Mouse (Mus musculus): ENCODE measurements around the gene Ppp4r1. TPM values are rescaled to one million over a fixed set of nuclear protein-coding genes. Genes with fewer than 3 reads are reported as not detected.

The Ppp4r1 gene
- polyA plus RNA-seq, 1 experiment from 2014 or later: 47.8 TPM

- Histone ChIP-seq H3K4me3 (replicated peaks; ENCODE audit: low read length) (no peak overlapping the region), H3K27me3 (replicated peaks; ENCODE audit: control insufficient read depth, insufficient read depth, low read length) (no peaks in the 10 kb centered on the region), H3K36me3 (ENCODE audit: control insufficient read depth, insufficient read depth) (peaks cover 52% of the 10 kb centered on the region), H3K27ac (ENCODE audit: low read length) (no peak overlapping the region), H3K9ac (replicated peaks; ENCODE audit: low read depth, low read length) (no peak overlapping the region), H3K9me3 (ENCODE audit: control insufficient read depth, low read length) (no peaks in the 10 kb centered on the region), H3K4me2 (ENCODE audit: low read length) (no peak overlapping the region), H3K4me1 (replicated peaks; ENCODE audit: control insufficient read depth, insufficient read depth, low read length) (no peaks in the 10 kb centered on the region)
- WGBS: 87% methylated on average over 3 of the region's 3 CpGs
- no peak for ATAC-seq
These were observed 54.4 kb downstream of the Ppp4r1 start for GRCm38 (mm10) chr17:65836746-65837145.

- no peak overlapping the region for H3K4me2 ChIP-seq (ENCODE audit: low read length)
- H3K27me3 ChIP-seq (replicated peaks; ENCODE audit: control insufficient read depth, insufficient read depth, low read length): no peaks in the 10 kb centered on the region
- no peaks in the 10 kb centered on the region for H3K4me1 ChIP-seq (replicated peaks; ENCODE audit: control insufficient read depth, insufficient read depth, low read length)
- no peak for ATAC-seq
- H3K27ac ChIP-seq (ENCODE audit: low read length): no peak overlapping the region
- H3K9ac ChIP-seq (replicated peaks; ENCODE audit: low read depth, low read length): no peak overlapping the region
- H3K36me3 ChIP-seq (ENCODE audit: control insufficient read depth, insufficient read depth): peaks cover 48% of the 10 kb centered on the region
- no peak overlapping the region for H3K4me3 ChIP-seq (replicated peaks; ENCODE audit: low read length)
- H3K9me3 ChIP-seq (ENCODE audit: control insufficient read depth, low read length): no peaks in the 10 kb centered on the region
- WGBS: 71% methylated on average over 7 of the region's 7 CpGs
These were observed 57.3 kb downstream of the Ppp4r1 start for GRCm38 (mm10) chr17:65839541-65840256.

GRCm38 (mm10) chr17:65842669-65843381 is 60.5 kb downstream of the Ppp4r1 start:
- H3K36me3 ChIP-seq (ENCODE audit: control insufficient read depth, insufficient read depth): peaks cover 28% of the 10 kb centered on the region
- 87% methylated on average over 10 of the region's 10 CpGs for WGBS
- H3K27ac ChIP-seq (ENCODE audit: low read length): no peak overlapping the region
- H3K4me3 ChIP-seq (replicated peaks; ENCODE audit: low read length): no peak overlapping the region
- H3K9ac ChIP-seq (replicated peaks; ENCODE audit: low read depth, low read length): no peak overlapping the region
- no peak overlapping the region for H3K4me2 ChIP-seq (ENCODE audit: low read length)
- H3K9me3 ChIP-seq (ENCODE audit: control insufficient read depth, low read length): no peaks in the 10 kb centered on the region
- no peaks in the 10 kb centered on the region for H3K27me3 ChIP-seq (replicated peaks; ENCODE audit: control insufficient read depth, insufficient read depth, low read length)
- ATAC-seq: no peak
- H3K4me1 ChIP-seq (replicated peaks; ENCODE audit: control insufficient read depth, insufficient read depth, low read length): no peaks in the 10 kb centered on the region

GRCm38 (mm10) chr17:65845423-65845822 is 63.0 kb downstream of the Ppp4r1 start:
- ATAC-seq: no peak
- peaks cover 3% of the 10 kb centered on the region; the same call in 1 of the 2 replicates for H3K4me1 ChIP-seq (replicated peaks; ENCODE audit: control insufficient read depth, insufficient read depth, low read length)
- no peaks in the 10 kb centered on the region for H3K9me3 ChIP-seq (ENCODE audit: control insufficient read depth, low read length)
- H3K4me2 ChIP-seq (ENCODE audit: low read length): no peak overlapping the region
- no peak overlapping the region for H3K27ac ChIP-seq (ENCODE audit: low read length)
- 89% methylated on average over 6 of the region's 6 CpGs for WGBS
- H3K4me3 ChIP-seq (replicated peaks; ENCODE audit: low read length): no peak overlapping the region
- H3K9ac ChIP-seq (replicated peaks; ENCODE audit: low read depth, low read length): no peak overlapping the region
- no peaks in the 10 kb centered on the region for H3K27me3 ChIP-seq (replicated peaks; ENCODE audit: control insufficient read depth, insufficient read depth, low read length)
- H3K36me3 ChIP-seq (ENCODE audit: control insufficient read depth, insufficient read depth): peaks cover 28% of the 10 kb centered on the region

GRCm38 (mm10) chr17:65847694-65848449 is 65.5 kb downstream of the Ppp4r1 start:
- peak; percentile 47 for ATAC-seq
- Histone ChIP-seq H3K27me3 (replicated peaks; ENCODE audit: control insufficient read depth, insufficient read depth, low read length) (no peaks in the 10 kb centered on the region), H3K36me3 (ENCODE audit: control insufficient read depth, insufficient read depth) (peaks cover 23% of the 10 kb centered on the region), H3K4me2 (ENCODE audit: low read length) (no peak overlapping the region), H3K4me1 (replicated peaks; ENCODE audit: control insufficient read depth, insufficient read depth, low read length) (peaks cover 3% of the 10 kb centered on the region; the same call in 1 of the 2 replicates), H3K27ac (ENCODE audit: low read length) (no peak overlapping the region), H3K9ac (replicated peaks; ENCODE audit: low read depth, low read length) (no peak overlapping the region), H3K9me3 (ENCODE audit: control insufficient read depth, low read length) (no peaks in the 10 kb centered on the region), H3K4me3 (replicated peaks; ENCODE audit: low read length) (no peak overlapping the region)
- WGBS: 65% methylated on average over 11 of the region's 11 CpGs

- Histone ChIP-seq H3K27me3 (replicated peaks; ENCODE audit: control insufficient read depth, insufficient read depth, low read length) (no peaks in the 10 kb centered on the region), H3K36me3 (ENCODE audit: control insufficient read depth, insufficient read depth) (peaks cover 23% of the 10 kb centered on the region), H3K4me2 (ENCODE audit: low read length) (no peak overlapping the region), H3K27ac (ENCODE audit: low read length) (no peak overlapping the region), H3K9ac (replicated peaks; ENCODE audit: low read depth, low read length) (no peak overlapping the region), H3K4me3 (replicated peaks; ENCODE audit: low read length) (no peak overlapping the region), H3K4me1 (replicated peaks; ENCODE audit: control insufficient read depth, insufficient read depth, low read length) (peaks cover 3% of the 10 kb centered on the region; the same call in 1 of the 2 replicates), H3K9me3 (ENCODE audit: control insufficient read depth, low read length) (no peaks in the 10 kb centered on the region)
- WGBS: 92% methylated on average over 17 of the region's 17 CpGs
- no peak for ATAC-seq
These were observed 68.1 kb downstream of the Ppp4r1 start for GRCm38 (mm10) chr17:65850487-65850886.

- H3K27me3 ChIP-seq (replicated peaks; ENCODE audit: control insufficient read depth, insufficient read depth, low read length): no peaks in the 10 kb centered on the region
- WGBS: 91% methylated on average over 6 of the region's 6 CpGs
- ATAC-seq: no peak
- H3K27ac ChIP-seq (ENCODE audit: low read length): no peak overlapping the region
- H3K36me3 ChIP-seq (ENCODE audit: control insufficient read depth, insufficient read depth): peaks cover 24% of the 10 kb centered on the region
- H3K4me3 ChIP-seq (replicated peaks; ENCODE audit: low read length): no peak overlapping the region
- no peak overlapping the region for H3K4me2 ChIP-seq (ENCODE audit: low read length)
- H3K9me3 ChIP-seq (ENCODE audit: control insufficient read depth, low read length): no peaks in the 10 kb centered on the region
- no peak overlapping the region for H3K9ac ChIP-seq (replicated peaks; ENCODE audit: low read depth, low read length)
- H3K4me1 ChIP-seq (replicated peaks; ENCODE audit: control insufficient read depth, insufficient read depth, low read length): peaks cover 3% of the 10 kb centered on the region; the same call in 1 of the 2 replicates
These were observed 69.4 kb downstream of the Ppp4r1 start for GRCm38 (mm10) chr17:65851749-65852148.

- H3K4me1 ChIP-seq (replicated peaks; ENCODE audit: control insufficient read depth, insufficient read depth, low read length): no peaks in the 10 kb centered on the region
- H3K4me3 ChIP-seq (replicated peaks; ENCODE audit: low read length): no peak overlapping the region
- H3K9ac ChIP-seq (replicated peaks; ENCODE audit: low read depth, low read length): no peak overlapping the region
- peaks cover 31% of the 10 kb centered on the region for H3K36me3 ChIP-seq (ENCODE audit: control insufficient read depth, insufficient read depth)
- H3K27me3 ChIP-seq (replicated peaks; ENCODE audit: control insufficient read depth, insufficient read depth, low read length): no peaks in the 10 kb centered on the region
- ATAC-seq: no peak
- no peak overlapping the region for H3K4me2 ChIP-seq (ENCODE audit: low read length)
- H3K9me3 ChIP-seq (ENCODE audit: control insufficient read depth, low read length): no peaks in the 10 kb centered on the region
- H3K27ac ChIP-seq (ENCODE audit: low read length): no peak overlapping the region
- 93% methylated on average over 6 of the region's 6 CpGs for WGBS
These were observed 71.0 kb downstream of the Ppp4r1 start for GRCm38 (mm10) chr17:65853326-65853725.

GRCm38 (mm10) chr17:65854006-65854405 is 71.6 kb downstream of the Ppp4r1 start:
- WGBS: 90% methylated on average over 4 of the region's 4 CpGs

More at GRCm38 (mm10) chr17:65854006-65854405, 71.6 kb downstream of the Ppp4r1 start:
- Histone ChIP-seq H3K9ac (replicated peaks; ENCODE audit: low read depth, low read length) (no peak overlapping the region), H3K4me1 (replicated peaks; ENCODE audit: control insufficient read depth, insufficient read depth, low read length) (no peaks in the 10 kb centered on the region), H3K27ac (ENCODE audit: low read length) (no peak overlapping the region), H3K4me2 (ENCODE audit: low read length) (no peak overlapping the region), H3K4me3 (replicated peaks; ENCODE audit: low read length) (no peak overlapping the region), H3K36me3 (ENCODE audit: control insufficient read depth, insufficient read depth) (peaks cover 29% of the 10 kb centered on the region), H3K27me3 (replicated peaks; ENCODE audit: control insufficient read depth, insufficient read depth, low read length) (no peaks in the 10 kb centered on the region), H3K9me3 (ENCODE audit: control insufficient read depth, low read length) (no peaks in the 10 kb centered on the region)
- no peak for ATAC-seq
